Mouse (Mus musculus) erythroid progenitor cell, adult 5-6 weeks (primary cell): ENCODE measurements around the gene Olfr380. TPM values are rescaled to one million over a fixed set of nuclear protein-coding genes. Genes with fewer than 3 reads are reported as not detected.

Experiments used
- ATAC-seq: replicated peaks from 2 replicates; pipeline ENCODE4 v1.8.0; 2016; ENCODE audit warnings: moderate number of reproducible peaks, mild to moderate bottlenecking, moderate TSS enrichment, inconsistent platforms; ENCODE audit not compliant: poor library complexity, low FRiP score, severe bottlenecking
- total RNA-seq, 2 experiments: library from RNA; stranded (forward) in 1 of 2; stranded (reverse) in 1 of 2; fragments of 150-400 nt in 1 of 2; fragments of 186-747, 209-891 nt in 1 of 2; gene quantifications; 2 replicates each; pipeline versions ENCODE4 v1.2.3 to v1.2.4; 2015 to 2017; ENCODE audit warnings: low replicate concordance in 2 of 2

The Olfr380 gene
- total RNA-seq (2015; ENCODE audit: low replicate concordance) (not detected in 2 replicates), total RNA-seq (2017; ENCODE audit: low replicate concordance) (not detected in 2 replicates)

- no peak for ATAC-seq
These were observed at the start of gene Olfr380 for GRCm38 (mm10) chr11:73457408-73457807. TSS of gene Olfr380 (minus strand) at chr11:73457508.

- ATAC-seq, result no peak
These were observed 34.2 kb upstream of the Olfr380 start, which contains the start of gene Olfr381 for GRCm38 (mm10) chr11:73491503-73491902. TSS of gene Olfr381 (minus strand) at chr11:73491603.

DNA sequence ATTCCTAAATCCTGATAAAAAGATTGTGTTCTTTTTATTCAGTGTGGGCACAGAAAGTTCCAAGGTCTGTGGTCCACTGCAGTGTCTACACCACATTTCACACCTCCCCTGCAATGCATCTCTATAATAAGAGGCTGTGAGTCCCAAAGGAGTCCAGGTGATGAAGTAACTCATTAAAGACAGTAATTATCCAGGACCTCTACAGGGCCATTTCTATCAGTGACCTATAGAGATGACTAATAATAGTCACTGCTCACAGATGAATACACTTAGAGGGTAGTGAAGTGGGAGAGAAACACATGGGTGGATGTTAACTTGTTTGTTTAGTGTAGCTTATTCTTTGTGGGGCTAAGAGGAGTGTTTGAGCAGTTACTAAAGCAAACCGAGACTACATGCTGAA lies 28.9 kb downstream of the Olfr380 start, which contains the start of gene Olfr378:
TSS of gene Olfr378 (minus strand) at position 101 of the 400 bp plus-strand sequence.
- ATAC-seq, result no peak

Other genes starting within 250 kb of the Olfr380 start
- not detected in 2 replicates for gene Trpv1, start 223.2 kb downstream of the Olfr380 start, total RNA-seq (2015; ENCODE audit: low replicate concordance)
- gene Trpv1, start 223.2 kb downstream of the Olfr380 start, total RNA-seq (2017; ENCODE audit: low replicate concordance), result not detected in 2 replicates
- not detected in 2 replicates for gene Trpv3, start 190.1 kb downstream of the Olfr380 start, total RNA-seq (2015; ENCODE audit: low replicate concordance)
- gene Trpv3, start 190.1 kb downstream of the Olfr380 start, total RNA-seq (2017; ENCODE audit: low replicate concordance), result not detected in 2 replicates
- gene Aspa, start 127.9 kb downstream of the Olfr380 start, total RNA-seq (2015; ENCODE audit: low replicate concordance), result not detected in 2 replicates
- not detected in 2 replicates for gene Aspa, start 127.9 kb downstream of the Olfr380 start, total RNA-seq (2017; ENCODE audit: low replicate concordance)
- gene Gm49340, start 127.8 kb downstream of the Olfr380 start, total RNA-seq (2015; ENCODE audit: low replicate concordance), result not detected in 2 replicates
- gene Gm49340, start 127.8 kb downstream of the Olfr380 start, total RNA-seq (2017; ENCODE audit: low replicate concordance), result not detected in 2 replicates
- gene Spata22, start 127.8 kb downstream of the Olfr380 start, total RNA-seq (2015; ENCODE audit: low replicate concordance), result not detected in 2 replicates
- gene Spata22, start 127.8 kb downstream of the Olfr380 start, total RNA-seq (2017; ENCODE audit: low replicate concordance), result not detected in 2 replicates
- not detected in 2 replicates for gene Olfr20, start 106.7 kb downstream of the Olfr380 start, total RNA-seq (2015; ENCODE audit: low replicate concordance)
- gene Olfr20, start 106.7 kb downstream of the Olfr380 start, total RNA-seq (2017; ENCODE audit: low replicate concordance), result not detected in 2 replicates
- gene Olfr376, start 86.3 kb downstream of the Olfr380 start, total RNA-seq (2015; ENCODE audit: low replicate concordance), result not detected in 2 replicates
- not detected in 2 replicates for gene Olfr376, start 86.3 kb downstream of the Olfr380 start, total RNA-seq (2017; ENCODE audit: low replicate concordance)
- gene Olfr1, start 57.9 kb downstream of the Olfr380 start, total RNA-seq (2015; ENCODE audit: low replicate concordance), result not detected in 2 replicates
- gene Olfr1, start 57.9 kb downstream of the Olfr380 start, total RNA-seq (2017; ENCODE audit: low replicate concordance), result not detected in 2 replicates
- not detected in 2 replicates for gene Olfr378, start 29.0 kb downstream of the Olfr380 start, total RNA-seq (2015; ENCODE audit: low replicate concordance)
- not detected in 2 replicates for gene Olfr378, start 29.0 kb downstream of the Olfr380 start, total RNA-seq (2017; ENCODE audit: low replicate concordance)
- gene Olfr381, start 34.1 kb upstream of the Olfr380 start, total RNA-seq (2015; ENCODE audit: low replicate concordance), result not detected in 2 replicates
- gene Olfr381, start 34.1 kb upstream of the Olfr380 start, total RNA-seq (2017; ENCODE audit: low replicate concordance), result not detected in 2 replicates
- not detected in 2 replicates for gene Olfr382, start 59.7 kb upstream of the Olfr380 start, total RNA-seq (2015; ENCODE audit: low replicate concordance)
- not detected in 2 replicates for gene Olfr382, start 59.7 kb upstream of the Olfr380 start, total RNA-seq (2017; ENCODE audit: low replicate concordance)
- not detected in 2 replicates for gene Olfr385, start 135.5 kb upstream of the Olfr380 start, total RNA-seq (2015; ENCODE audit: low replicate concordance)
- gene Olfr385, start 135.5 kb upstream of the Olfr380 start, total RNA-seq (2017; ENCODE audit: low replicate concordance), result not detected in 2 replicates
- gene Olfr384, start 141.1 kb upstream of the Olfr380 start, total RNA-seq (2015; ENCODE audit: low replicate concordance), result not detected in 2 replicates
- gene Olfr384, start 141.1 kb upstream of the Olfr380 start, total RNA-seq (2017; ENCODE audit: low replicate concordance), result not detected in 2 replicates
- gene Zfp735, start 231.3 kb upstream of the Olfr380 start, total RNA-seq (2015; ENCODE audit: low replicate concordance), result not detected in 2 replicates
- gene Zfp735, start 231.3 kb upstream of the Olfr380 start, total RNA-seq (2017; ENCODE audit: low replicate concordance), result not detected in 2 replicates